8 mouse cellular contexts compared by ENCODE assay signal in genomic region chr11:97697891-97698529, GRCm38 (mm10). TPM values are rescaled to one million over a fixed set of nuclear protein-coding genes. Genes with fewer than 3 reads are reported as not detected.
DNase-seq lines count a peak whose midpoint lies in the region; ATAC-seq and TF ChIP-seq lines count a peak whose summit lies in the region.

No protein-coding gene starts in this region.

- no peak for ATAC-seq in limb, embryonic 14.5 days (ENCODE audit: low FRiP score, low read depth)
- ATAC-seq in stomach, embryonic 14.5 days (ENCODE audit: insufficient number of reproducible peaks, insufficient read depth, low FRiP score, low read depth) = no peak

- peaks cover 25% of the 10 kb centered on the region for H3K36me3 ChIP-seq in forebrain, embryonic 10.5 days (replicated peaks)
- peaks cover 18% of the 10 kb centered on the region; the same call in 1 of the 2 replicates for H3K36me3 ChIP-seq in limb, embryonic 14.5 days (ENCODE audit: control insufficient read depth, insufficient read depth, low read length)
- peaks cover 7% of the 10 kb centered on the region for H3K36me3 ChIP-seq in stomach, embryonic 14.5 days (ENCODE audit: control insufficient read depth, insufficient read depth, low read length)

- peaks cover 11% of the 10 kb centered on the region for H3K4me1 ChIP-seq in lung, adult 2 months (ENCODE audit: control insufficient read depth, insufficient read depth, low read length)
- H3K4me1 ChIP-seq in forebrain, embryonic 10.5 days = peaks cover 77% of the 10 kb centered on the region
- H3K4me1 ChIP-seq in limb, embryonic 14.5 days (ENCODE audit: control insufficient read depth, insufficient read depth, low read length) = peaks cover 50% of the 10 kb centered on the region
- H3K4me1 ChIP-seq in stomach, embryonic 14.5 days (ENCODE audit: control insufficient read depth, insufficient read depth, low read length) = peaks cover 46% of the 10 kb centered on the region

- 17% methylated on average over 14 of the region's 14 CpGs for WGBS in lung, adult 2 months
- WGBS in forebrain, embryonic 10.5 days = 2% methylated on average over 14 of the region's 14 CpGs
- WGBS in limb, embryonic 14.5 days = under 1% methylated on average over 14 of the region's 14 CpGs
- WGBS in stomach, embryonic 14.5 days = 2% methylated on average over 14 of the region's 14 CpGs

- H3K4me2 ChIP-seq in limb, embryonic 14.5 days (replicated peaks; ENCODE audit: low read depth, low read length, severe bottlenecking) = peak overlapping the region; percentile 87
- H3K4me2 ChIP-seq in stomach, embryonic 14.5 days (replicated peaks; ENCODE audit: low read depth, low read length) = peak overlapping the region; percentile 93

- no peak for TF ChIP-seq POLR2A in lung, adult 2 months (IDR thresholded peaks at IDR 0.05; ENCODE audit: borderline replicate concordance, extremely low read depth, low read depth, low read length)
- TF ChIP-seq POLR2A in limb, embryonic 14.5 days (IDR thresholded peaks at IDR 0.05; ENCODE audit: borderline replicate concordance, extremely low read depth, insufficient read depth, insufficient read length) = no peak

- H3K4me3 ChIP-seq in lung, adult 2 months (replicated peaks; ENCODE audit: extremely low read depth, low read depth, low read length) = peak overlapping the region; percentile 68
- peak overlapping the region; percentile 91 for H3K4me3 ChIP-seq in forebrain, embryonic 10.5 days
- H3K4me3 ChIP-seq in limb, embryonic 14.5 days (replicated peaks; ENCODE audit: low read length) = peak overlapping the region; percentile 98
- H3K4me3 ChIP-seq in stomach, embryonic 14.5 days (ENCODE audit: low read depth, low read length) = peak overlapping the region; percentile 89

- H3K27me3 ChIP-seq in forebrain, embryonic 10.5 days (ENCODE audit: poor library complexity, severe bottlenecking) = no peaks in the 10 kb centered on the region
- H3K27me3 ChIP-seq in limb, embryonic 14.5 days (ENCODE audit: control insufficient read depth, insufficient read depth, low read length) = no peaks in the 10 kb centered on the region
- H3K27me3 ChIP-seq in stomach, embryonic 14.5 days (ENCODE audit: control insufficient read depth, insufficient read depth, low read length) = no peaks in the 10 kb centered on the region

- no peaks in the 10 kb centered on the region for H3K9me3 ChIP-seq in forebrain, embryonic 10.5 days
- H3K9me3 ChIP-seq in limb, embryonic 14.5 days (ENCODE audit: control insufficient read depth, low read length) = no peaks in the 10 kb centered on the region
- H3K9me3 ChIP-seq in stomach, embryonic 14.5 days (ENCODE audit: control insufficient read depth, low read depth, low read length) = no peaks in the 10 kb centered on the region

- peak overlapping the region; percentile 91 for H3K9ac ChIP-seq in limb, embryonic 14.5 days (ENCODE audit: low read depth, low read length, severe bottlenecking)
- H3K9ac ChIP-seq in stomach, embryonic 14.5 days (replicated peaks; ENCODE audit: low read depth, low read length) = peak overlapping the region; percentile 96

- no peak for TF ChIP-seq CTCF in lung, adult 2 months (IDR thresholded peaks at IDR 0.05; ENCODE audit: insufficient read depth, low read length)

- no peak for DNase-seq in lung, adult 2 months
- DNase-seq in lung, postnatal 4 days = no peak
- DNase-seq in forebrain, embryonic 10.5 days (ENCODE audit: extremely low spot score, low spot score) = peak; percentile 54
- DNase-seq in limb, embryonic 14.5 days (ENCODE audit: low spot score) = peak; percentile 20
- no peak for DNase-seq in thymus, postnatal 4 days
- DNase-seq in urinary bladder, adult 18-20 months (ENCODE audit: low spot score in 2 of 2) = no peak
- no peak for DNase-seq in B cell, adult 2 months

- H3K27ac ChIP-seq in forebrain, embryonic 10.5 days = peak overlapping the region; percentile 100
- H3K27ac ChIP-seq in limb, embryonic 14.5 days (replicated peaks; ENCODE audit: low read depth, low read length) = peak overlapping the region; percentile 97
- peak overlapping the region; percentile 99 for H3K27ac ChIP-seq in stomach, embryonic 14.5 days (ENCODE audit: low read length)

RNA-seq across cellular contexts. Expression of gene Pcgf2, which starts 2.3 kb away (rescaled TPM):
- 65.9 and 81.9 TPM in 2 replicates for polyA plus RNA-seq in lung, adult 2 months (2012; rRNA removed)
- polyA plus RNA-seq in forebrain, embryonic 10.5 days (2016; fragmentation: Nextera tagmentation; extraction: Ambion mirVana) = 18.4 and 20.9 TPM in 2 replicates
- 130 and 179 TPM in 2 replicates for polyA plus RNA-seq in limb, embryonic 14.5 days (2012; rRNA removed)
- 18.1 and 21.5 TPM in 2 replicates for polyA plus RNA-seq in limb, embryonic 14.5 days (2014; fragmentation: Nextera tagmentation; extraction: Ambion mirVana)
- 18.2 and 20.6 TPM in 2 replicates for polyA plus RNA-seq in stomach, embryonic 14.5 days (2014; fragmentation: Nextera tagmentation; extraction: Ambion mirVana)

RNA-seq across cellular contexts. Expression of gene Psmb3, which starts 5.2 kb away (rescaled TPM):
- 214 and 264 TPM in 2 replicates for polyA plus RNA-seq in lung, adult 2 months (2012; rRNA removed)
- 627 and 634 TPM in 2 replicates for polyA plus RNA-seq in forebrain, embryonic 10.5 days (2016; fragmentation: Nextera tagmentation; extraction: Ambion mirVana)
- polyA plus RNA-seq in limb, embryonic 14.5 days (2012; rRNA removed) = 368 and 421 TPM in 2 replicates
- polyA plus RNA-seq in limb, embryonic 14.5 days (2014; fragmentation: Nextera tagmentation; extraction: Ambion mirVana) = 489 and 508 TPM in 2 replicates
- polyA plus RNA-seq in stomach, embryonic 14.5 days (2014; fragmentation: Nextera tagmentation; extraction: Ambion mirVana) = 429 and 454 TPM in 2 replicates

RNA-seq across cellular contexts. Expression of gene Cisd3, which starts 12.4 kb away (rescaled TPM):
- polyA plus RNA-seq in lung, adult 2 months (2012; rRNA removed) = 26.4 and 34.0 TPM in 2 replicates
- 17.0 and 21.7 TPM in 2 replicates for polyA plus RNA-seq in forebrain, embryonic 10.5 days (2016; fragmentation: Nextera tagmentation; extraction: Ambion mirVana)
- polyA plus RNA-seq in limb, embryonic 14.5 days (2012; rRNA removed) = 11.7 and 13.3 TPM in 2 replicates
- 13.6 and 14.9 TPM in 2 replicates for polyA plus RNA-seq in limb, embryonic 14.5 days (2014; fragmentation: Nextera tagmentation; extraction: Ambion mirVana)
- 20.8 and 21.9 TPM in 2 replicates for polyA plus RNA-seq in stomach, embryonic 14.5 days (2014; fragmentation: Nextera tagmentation; extraction: Ambion mirVana)

RNA-seq across cellular contexts. Expression of gene Mllt6, which starts 34.8 kb away (rescaled TPM):
- polyA plus RNA-seq in lung, adult 2 months (2012; rRNA removed) = 65.9 and 79.6 TPM in 2 replicates
- 1.5 and 2.5 TPM in 2 replicates for polyA plus RNA-seq in forebrain, embryonic 10.5 days (2016; fragmentation: Nextera tagmentation; extraction: Ambion mirVana)
- polyA plus RNA-seq in limb, embryonic 14.5 days (2012; rRNA removed) = 28.6 and 36.0 TPM in 2 replicates
- polyA plus RNA-seq in limb, embryonic 14.5 days (2014; fragmentation: Nextera tagmentation; extraction: Ambion mirVana) = 4.9 and 6.1 TPM in 2 replicates
- polyA plus RNA-seq in stomach, embryonic 14.5 days (2014; fragmentation: Nextera tagmentation; extraction: Ambion mirVana) = 4.3 and 4.5 TPM in 2 replicates

RNA-seq across cellular contexts. Expression of gene Pip4k2b, which starts 46.5 kb away (rescaled TPM):
- polyA plus RNA-seq in lung, adult 2 months (2012; rRNA removed) = 11.9 and 14.6 TPM in 2 replicates
- 1.3 and 2.1 TPM in 2 replicates for polyA plus RNA-seq in forebrain, embryonic 10.5 days (2016; fragmentation: Nextera tagmentation; extraction: Ambion mirVana)
- 34.4 and 37.4 TPM in 2 replicates for polyA plus RNA-seq in limb, embryonic 14.5 days (2012; rRNA removed)
- polyA plus RNA-seq in limb, embryonic 14.5 days (2014; fragmentation: Nextera tagmentation; extraction: Ambion mirVana) = 2.2 and 2.3 TPM in 2 replicates
- 1.9 and 2.5 TPM in 2 replicates for polyA plus RNA-seq in stomach, embryonic 14.5 days (2014; fragmentation: Nextera tagmentation; extraction: Ambion mirVana)

Comparison
In these comparisons a context has a peak if more than half of its experiments do, and no peak if none do; other contexts are left out.
1. DNase-seq: peak in forebrain, embryonic 10.5 days (single experiment) and limb, embryonic 14.5 days (single experiment); none in lung, adult 2 months (single experiment), lung, postnatal 4 days (0 of 2), thymus, postnatal 4 days (single experiment), urinary bladder, adult 18-20 months (0 of 2) and B cell, adult 2 months (0 of 2).
2. Peak in every context shown above with its lines, with median percentiles within 50 percentile points of each other: H3K4me3 ChIP-seq and H3K27ac ChIP-seq.